Mouse (Mus musculus) heart, embryonic 13.5 days (tissue): ENCODE results near the gene Wasf2. TPM values are rescaled to one million over a fixed set of nuclear protein-coding genes. Genes with fewer than 3 reads are reported as not detected.

Experiments
- ATAC-seq: fragments of 200-750 bp; cut with Nextera tagmentation; 2 replicates; pipeline ENCODE4 v1.8.0; 2017; ENCODE audit warnings: moderate TSS enrichment; ENCODE audit not compliant: insufficient number of reproducible peaks, low FRiP score, low TSS enrichment; ENCODE audit errors: extremely low read depth
- H3K27ac ChIP-seq: fragments of 300-500 bp; sonication (generic); replicated peaks from 2 replicates; pipeline ENCODE4 v1.5.1; 2015; ENCODE audit warnings: moderate library complexity, mild to moderate bottlenecking, inconsistent platforms
- H3K27me3 ChIP-seq: fragments of 300-500 bp; sonication (generic); replicated peaks from 2 replicates; pipeline ENCODE4 v1.6.1; 2015; ENCODE audit warnings: mild to moderate bottlenecking, inconsistent platforms
- H3K36me3 ChIP-seq: fragments of 300-500 bp; sonication (generic); 2 replicates; pipeline ENCODE4 v1.6.1; 2015; ENCODE audit warnings: mild to moderate bottlenecking, inconsistent platforms
- H3K4me1 ChIP-seq: fragments of 300-500 bp; sonication (generic); 2 replicates; pipeline ENCODE4 v1.6.1; 2015; ENCODE audit warnings: inconsistent platforms
- H3K4me2 ChIP-seq: fragments of 300-500 bp; sonication (generic); 2 replicates; pipeline ENCODE4 v1.6.1; 2015; ENCODE audit warnings: inconsistent platforms, mild to moderate bottlenecking, moderate library complexity
- H3K4me3 ChIP-seq: fragments of 300-500 bp; sonication (generic); 2 replicates; pipeline ENCODE4 v1.5.1; 2015; ENCODE audit warnings: moderate library complexity, mild to moderate bottlenecking, inconsistent platforms
- H3K9ac ChIP-seq: fragments of 300-500 bp; sonication (generic); 2 replicates; pipeline ENCODE4 v1.6.1; 2015; ENCODE audit warnings: inconsistent platforms, mild to moderate bottlenecking, moderate library complexity
- H3K9me3 ChIP-seq: fragments of 300-500 bp; sonication (generic); 2 replicates; pipeline ENCODE4 v1.6.1; 2016; ENCODE audit warnings: inconsistent platforms
- WGBS: fragments of 180-500 bp; shearing (Covaris S2); methylation state at CpG from one replicate; pipeline ENCODE4 v1.1.7; 2015; ENCODE audit warnings: mixed read lengths; 5-methylcytosine and 5-hydroxymethylcytosine counted together
- polyA plus RNA-seq: library from polyadenylated mRNA; unstranded; fragments of >200 nt; fragmentation: Nextera tagmentation; extraction: Ambion mirVana; gene quantifications from 2 replicates; pipeline ENCODE4 v1.2.1, GENCODE M21; 2015

Gene Wasf2
- polyA plus RNA-seq, 1 experiment from 2014 or later = 64.6 TPM

GRCm38 (mm10) chr4:133116756-133117470 is 13.4 kb upstream of the Wasf2 start:
- WGBS = 44% methylated on average over 3 of the region's 3 CpGs
- Histone ChIP-seq H3K9me3 (no peaks in the 10 kb centered on the region), H3K27ac (peak overlapping the region; percentile 97), H3K36me3 (no peaks in the 10 kb centered on the region), H3K4me2 (peak overlapping the region; percentile 53), H3K9ac (peak overlapping the region; percentile 71), H3K27me3 (no peaks in the 10 kb centered on the region), H3K4me3 (no peak overlapping the region), H3K4me1 (peaks cover 48% of the 10 kb centered on the region)
- ATAC-seq = no peak

- H3K4me1 ChIP-seq = peaks cover 55% of the 10 kb centered on the region
- 0 out of 2 replicates have a peak overlapping the region, but pooled peaks have one; percentile 21 for H3K4me3 ChIP-seq
- 17% methylated on average over 18 of the region's 18 CpGs for WGBS
Measured at GRCm38 (mm10) chr4:133117556-133118411, 12.5 kb upstream of the Wasf2 start.

GRCm38 (mm10) chr4:133118775-133119375 is 11.4 kb upstream of the Wasf2 start:
- Histone ChIP-seq H3K4me1 (peaks cover 55% of the 10 kb centered on the region), H3K9me3 (peaks cover 3% of the 10 kb centered on the region; the same call in 1 of the 2 replicates), H3K36me3 (no peaks in the 10 kb centered on the region), H3K27ac (peak overlapping the region; percentile 54), H3K4me2 (no peak overlapping the region), H3K9ac (no peak overlapping the region), H3K4me3 (no peak overlapping the region), H3K27me3 (no peaks in the 10 kb centered on the region)
- 74% methylated on average over 6 of the region's 6 CpGs for WGBS
- ATAC-seq = no peak

More at GRCm38 (mm10) chr4:133117556-133118411, 12.5 kb upstream of the Wasf2 start:
- Histone ChIP-seq H3K27me3 (no peaks in the 10 kb centered on the region), H3K9me3 (no peaks in the 10 kb centered on the region), H3K4me2 (peak overlapping the region; percentile 53), H3K36me3 (no peaks in the 10 kb centered on the region), H3K9ac (peak overlapping the region; percentile 71), H3K27ac (peak overlapping the region; percentile 97)
- ATAC-seq = peak; percentile 44; the same call in 1 of the 2 replicates

- H3K4me2 ChIP-seq = no peak overlapping the region
- H3K9ac ChIP-seq = no peak overlapping the region
- H3K36me3 ChIP-seq = no peaks in the 10 kb centered on the region
- H3K4me1 ChIP-seq = peaks cover 55% of the 10 kb centered on the region
- no peak overlapping the region for H3K27ac ChIP-seq
- no peak overlapping the region for H3K4me3 ChIP-seq
- no peak for ATAC-seq
- H3K9me3 ChIP-seq = peaks cover 9% of the 10 kb centered on the region
- 87% methylated on average over 6 of the region's 6 CpGs for WGBS
- no peaks in the 10 kb centered on the region for H3K27me3 ChIP-seq
Measured at GRCm38 (mm10) chr4:133119579-133119978, 10.7 kb upstream of the Wasf2 start.

GRCm38 (mm10) chr4:133120833-133121321 is 9.4 kb upstream of the Wasf2 start:
- 0 out of 2 replicates have a peak overlapping the region, but pooled peaks have one; percentile 5 for H3K27ac ChIP-seq
- peaks cover 9% of the 10 kb centered on the region for H3K9me3 ChIP-seq
- no peaks in the 10 kb centered on the region for H3K27me3 ChIP-seq
- H3K4me1 ChIP-seq = peaks cover 55% of the 10 kb centered on the region
- no peaks in the 10 kb centered on the region for H3K36me3 ChIP-seq
- WGBS = 16% methylated on average over 11 of the region's 11 CpGs
- ATAC-seq = no peak
- H3K4me2 ChIP-seq = peak overlapping the region; percentile 35
- peak overlapping the region; percentile 47 for H3K9ac ChIP-seq
- no peak overlapping the region for H3K4me3 ChIP-seq

GRCm38 (mm10) chr4:133121416-133121815 is 8.9 kb upstream of the Wasf2 start:
- Histone ChIP-seq H3K4me2 (no peak overlapping the region), H3K27ac (no peak overlapping the region), H3K36me3 (no peaks in the 10 kb centered on the region), H3K4me3 (no peak overlapping the region), H3K27me3 (no peaks in the 10 kb centered on the region), H3K9ac (no peak overlapping the region), H3K9me3 (peaks cover 9% of the 10 kb centered on the region), H3K4me1 (peaks cover 50% of the 10 kb centered on the region)
- no peak for ATAC-seq
- WGBS = 33% methylated on average over 1 of the region's 1 CpGs

GRCm38 (mm10) chr4:133121974-133122637 is 8.2 kb upstream of the Wasf2 start:
- WGBS = 28% methylated on average over 5 of the region's 5 CpGs
- H3K4me2 ChIP-seq = no peak overlapping the region
- peaks cover 9% of the 10 kb centered on the region for H3K9me3 ChIP-seq
- no peaks in the 10 kb centered on the region for H3K27me3 ChIP-seq
- no peak for ATAC-seq
- no peaks in the 10 kb centered on the region for H3K36me3 ChIP-seq
- peaks cover 48% of the 10 kb centered on the region for H3K4me1 ChIP-seq
- no peak overlapping the region for H3K4me3 ChIP-seq
- no peak overlapping the region for H3K9ac ChIP-seq
- H3K27ac ChIP-seq = 0 out of 2 replicates have a peak overlapping the region, but pooled peaks have one; percentile 20

- Histone ChIP-seq H3K27ac (no peak overlapping the region), H3K9ac (0 out of 2 replicates have a peak overlapping the region, but pooled peaks have one; percentile 16), H3K27me3 (no peaks in the 10 kb centered on the region), H3K4me3 (no peak overlapping the region), H3K4me1 (peaks cover 26% of the 10 kb centered on the region), H3K4me2 (no peak overlapping the region), H3K36me3 (no peaks in the 10 kb centered on the region), H3K9me3 (peaks cover 9% of the 10 kb centered on the region)
- WGBS = 51% methylated on average over 3 of the region's 3 CpGs
- ATAC-seq = no peak
Measured at GRCm38 (mm10) chr4:133127079-133127478, 3.2 kb upstream of the Wasf2 start.

GRCm38 (mm10) chr4:133127894-133128293 is 2.4 kb upstream of the Wasf2 start:
- no peak overlapping the region for H3K4me2 ChIP-seq
- no peaks in the 10 kb centered on the region for H3K36me3 ChIP-seq
- H3K9me3 ChIP-seq = peaks cover 9% of the 10 kb centered on the region
- peaks cover 28% of the 10 kb centered on the region for H3K4me1 ChIP-seq
- no peak overlapping the region for H3K9ac ChIP-seq
- H3K27ac ChIP-seq = no peak overlapping the region
- WGBS = 80% methylated on average over 4 of the region's 4 CpGs
- ATAC-seq = no peak
- no peaks in the 10 kb centered on the region for H3K27me3 ChIP-seq
- no peak overlapping the region for H3K4me3 ChIP-seq

- peaks cover 4% of the 10 kb centered on the region; the same call in 1 of the 2 replicates for H3K9me3 ChIP-seq
- WGBS = 47% methylated on average over 11 of the region's 11 CpGs
- peak overlapping the region; percentile 78 for H3K9ac ChIP-seq
- H3K27ac ChIP-seq = peak overlapping the region; percentile 91
- H3K4me2 ChIP-seq = peak overlapping the region; percentile 84
- ATAC-seq = no peak
- H3K4me1 ChIP-seq = peaks cover 36% of the 10 kb centered on the region
- no peaks in the 10 kb centered on the region for H3K27me3 ChIP-seq
- peaks cover 8% of the 10 kb centered on the region for H3K36me3 ChIP-seq
- peak overlapping the region; percentile 96 for H3K4me3 ChIP-seq
Measured at GRCm38 (mm10) chr4:133129391-133129790, 914 bp upstream of the Wasf2 start.
